Mouse (Mus musculus) layer of hippocampus, adult 6 months (tissue): ENCODE measurements around the gene Rnase4. TPM values are rescaled to one million over a fixed set of nuclear protein-coding genes. Genes with fewer than 3 reads are reported as not detected.

Experiments used
- long read RNA-seq, 2 experiments: library from polyadenylated mRNA; unstranded; transcript quantifications; one replicate each; pipeline ENCODE4 v2.0.0; 2019 to 2020
- polyA plus RNA-seq: library from polyadenylated mRNA; unstranded; fragments of <200 nt; fragmentation: Nextera tagmentation; gene quantifications from 2 replicates; pipeline ENCODE4 v1.2.3, GENCODE M21; 2021

Gene Rnase4
- polyA plus RNA-seq: 17.8 and 18.4 TPM in 2 replicates
- long read RNA-seq, experiment 1, transcript Rnase4-201 (2 exons, 1,518 nt): major isoform, 18 of 21 reads
- long read RNA-seq, experiment 1, partial matches to known transcripts: 2 of 21 reads
- long read RNA-seq, experiment 1, other reads (novel, unspliced or antisense): 0 of 21 reads
- long read RNA-seq, experiment 2, transcript Rnase4-201 (2 exons, 1,518 nt): major isoform, 29 of 32 reads
- long read RNA-seq, experiment 2, partial matches to known transcripts: 0 of 32 reads
- long read RNA-seq, experiment 2, other reads (novel, unspliced or antisense): 1 of 32 reads

DNA sequence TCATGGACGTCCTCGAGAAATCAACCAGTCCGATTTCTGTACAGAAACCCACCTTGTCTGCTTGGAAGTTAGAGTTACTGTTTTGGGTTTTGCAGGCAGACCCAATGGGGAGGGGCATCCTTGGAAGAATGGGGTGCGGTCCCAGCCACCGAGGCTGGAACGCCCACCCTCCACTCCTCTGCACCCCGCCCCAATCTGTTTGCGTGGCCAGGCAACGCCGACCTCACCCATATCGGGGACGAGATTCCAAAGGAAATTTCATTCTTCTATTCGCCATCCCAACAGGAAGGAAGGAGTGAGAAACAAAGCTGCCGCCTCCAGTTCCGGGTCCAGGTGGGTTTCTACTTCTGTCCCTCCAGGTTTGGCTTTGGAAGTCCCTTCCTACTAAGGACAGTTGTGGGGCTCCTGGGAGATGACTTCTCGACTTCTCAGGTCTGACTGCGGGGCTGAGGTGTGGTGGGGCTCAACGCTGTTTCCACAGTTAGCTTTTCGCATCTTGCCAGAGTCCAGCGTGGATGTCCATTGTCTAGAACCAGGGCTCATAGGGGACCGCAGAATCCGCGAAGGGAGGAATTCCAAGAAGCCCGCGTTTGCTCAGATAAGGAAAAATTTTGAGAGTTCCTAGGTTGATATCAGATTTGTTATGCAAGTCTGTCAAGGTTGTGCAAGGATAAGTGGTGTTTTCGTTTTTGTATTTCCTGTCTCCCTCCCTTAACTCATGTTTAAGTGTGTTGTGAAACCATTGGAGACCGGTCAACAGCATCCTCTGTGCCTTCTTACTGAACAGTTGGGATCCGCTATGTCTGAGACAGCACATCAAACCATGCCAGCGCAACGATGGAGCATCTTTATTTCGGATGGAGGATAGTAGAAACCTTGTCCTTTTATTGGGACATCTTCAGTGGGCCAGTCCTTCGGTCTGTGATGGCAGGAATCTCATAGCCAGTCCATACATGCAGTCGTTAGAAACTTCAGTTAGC, at the start of gene Rnase4, which contains the start of gene Ang:
Gene Rnase4, plus strand, starts transcription at position 157 of the 980 bp plus-strand sequence.
Gene Ang, plus strand, starts transcription at position 230 of the 980 bp plus-strand sequence.

DNA sequence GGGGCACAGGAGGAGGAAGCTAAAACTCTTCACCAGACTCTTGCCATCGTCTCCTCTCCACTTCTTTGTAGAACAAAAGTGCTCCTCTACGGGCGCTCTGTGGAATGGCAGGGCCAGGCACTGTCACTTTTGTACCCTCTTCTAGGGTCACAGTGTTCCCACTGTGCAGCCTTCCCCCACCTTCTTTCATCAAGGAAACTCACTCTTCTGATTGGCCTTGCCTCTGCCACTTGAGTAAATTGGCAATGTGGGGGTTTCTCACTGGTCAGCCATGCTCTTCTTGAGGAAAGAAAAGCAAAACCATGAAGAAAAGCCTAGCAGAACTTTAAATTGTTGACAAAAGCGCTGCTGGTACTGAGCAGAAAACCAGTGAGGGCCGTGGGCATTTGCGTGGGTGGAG, 49.1 kb upstream of the Rnase4 start, which contains the start of gene Rnase9:
Gene Rnase9, minus strand, starts transcription at position 101 of the 400 bp plus-strand sequence.

DNA sequence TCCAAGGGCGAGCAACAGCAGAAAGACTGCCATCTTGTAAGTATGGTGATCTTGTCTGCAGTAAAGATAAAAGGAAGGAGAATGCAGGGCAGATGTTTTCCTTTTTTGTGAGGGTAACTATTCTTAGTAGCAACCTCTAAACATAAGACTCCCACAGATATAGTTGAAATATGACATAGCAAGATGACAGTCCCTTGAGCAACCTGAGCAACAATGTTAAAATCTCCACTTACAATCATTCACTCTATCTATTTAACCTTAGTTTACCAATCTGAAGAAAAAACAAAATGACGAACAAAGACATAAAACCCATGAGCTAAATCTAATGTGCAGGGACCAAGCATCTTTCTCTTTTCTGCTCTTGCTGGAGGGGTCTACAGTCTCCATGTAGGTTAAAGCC, 40.8 kb upstream of the Rnase4 start, which contains the start of gene Rnase11:
Gene Rnase11, minus strand, starts transcription at position 101 of the 400 bp plus-strand sequence.

DNA sequence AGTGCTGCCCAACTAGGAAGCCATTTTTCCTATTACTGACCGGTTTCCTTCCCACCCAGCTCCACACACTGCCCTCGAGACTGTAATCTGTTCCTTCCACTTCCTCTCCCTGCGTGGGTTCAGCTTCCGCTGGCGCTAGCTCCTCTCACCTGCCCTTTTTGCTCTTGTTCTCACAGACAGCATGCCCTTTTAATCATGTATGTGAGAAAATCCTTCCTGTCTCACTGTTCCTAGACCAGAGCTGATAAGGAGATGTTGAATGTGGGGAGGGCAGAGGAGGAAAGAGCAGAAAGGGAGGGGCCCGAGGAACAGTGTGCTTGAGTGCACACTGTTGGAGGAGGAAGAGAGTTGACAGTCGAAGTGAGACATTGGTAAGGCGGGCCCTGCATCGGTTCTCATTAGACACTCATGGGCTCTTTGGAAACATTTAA, 33.5 kb upstream of the Rnase4 start, which contains the start of gene Rnase12:
Gene Rnase12, minus strand, starts transcription at position 261 of the 431 bp plus-strand sequence.

DNA sequence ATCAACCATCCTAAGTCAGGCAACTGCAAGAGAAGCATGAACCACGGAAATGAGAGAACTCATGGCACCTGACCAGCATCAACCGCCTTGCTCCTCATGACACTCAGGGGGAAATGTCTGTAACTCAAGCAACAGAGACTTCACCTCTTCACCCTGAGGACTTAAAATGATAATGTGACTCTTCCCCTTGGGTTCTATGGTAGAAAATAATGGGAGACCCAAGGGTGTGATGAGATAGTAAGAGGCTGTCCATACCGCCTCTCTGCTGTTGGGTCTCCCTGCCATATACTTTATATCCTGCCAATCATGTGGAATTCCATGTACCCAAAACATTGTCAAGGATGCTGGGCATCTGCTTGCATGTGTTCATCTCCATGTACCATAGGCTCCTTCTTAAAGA, 16.5 kb upstream of the Rnase4 start, which contains the start of gene Olfr750:
Gene Olfr750, minus strand, starts transcription at position 101 of the 400 bp plus-strand sequence.

DNA sequence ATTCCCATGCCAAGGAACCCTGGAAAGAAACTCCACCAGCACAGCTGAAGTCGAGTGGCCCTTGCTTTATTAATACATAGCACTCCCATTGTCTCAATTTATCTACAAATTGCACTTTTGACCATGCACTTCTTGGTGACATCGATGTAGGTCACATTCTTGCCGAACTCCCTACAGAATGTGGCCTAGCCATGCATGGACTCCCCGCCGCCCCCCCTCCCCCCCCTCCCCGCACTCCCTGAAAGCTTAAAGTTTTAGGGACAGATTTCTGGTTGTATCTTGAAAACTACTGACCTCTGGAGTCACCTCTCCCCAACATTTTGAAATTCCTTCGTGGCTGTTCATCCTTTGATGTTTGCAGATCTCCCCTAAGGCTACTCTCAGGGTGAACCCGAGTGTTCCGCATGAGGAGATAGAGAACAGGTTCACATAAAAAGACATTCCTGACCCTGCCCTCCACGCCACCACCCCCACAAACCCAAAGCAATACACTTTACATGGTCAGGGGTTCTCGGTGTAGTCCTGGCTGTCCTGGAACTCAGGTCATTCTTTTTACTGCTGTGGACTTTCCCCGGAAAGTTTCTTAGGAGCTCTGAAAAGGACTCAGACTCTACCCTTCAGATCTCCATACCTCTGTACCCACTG, 23.2 kb downstream of the Rnase4 start, which contains the start of gene Eddm3b:
Gene Eddm3b, plus strand, starts transcription at position 511 of the 645 bp plus-strand sequence.

DNA sequence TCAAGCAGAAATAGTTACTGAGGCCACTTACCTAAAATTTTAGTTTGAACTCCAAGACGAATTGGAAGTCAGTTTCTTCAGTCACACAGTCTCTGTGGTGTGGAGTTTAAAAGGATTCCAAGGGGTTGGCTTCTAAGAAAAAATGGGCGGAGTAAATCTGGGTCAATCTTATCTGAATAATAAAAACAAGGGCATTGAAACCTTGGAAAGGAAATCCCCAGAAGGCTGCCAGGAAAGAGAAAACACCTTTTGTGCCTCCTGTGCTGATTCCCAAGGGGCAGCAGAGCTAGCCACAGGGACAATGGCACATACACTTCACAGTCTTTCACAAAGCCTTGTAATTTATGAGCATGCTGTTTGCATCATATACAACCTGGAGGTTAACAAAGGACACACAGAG, 55.8 kb downstream of the Rnase4 start, which contains the start of gene Rnase1:
Gene Rnase1, minus strand, starts transcription at position 101 of the 400 bp plus-strand sequence.

Other genes starting within 250 kb of the Rnase4 start
- 1.2 and 2.4 TPM in 2 replicates for gene Tep1, start 220.5 kb upstream of the Rnase4 start, polyA plus RNA-seq
- gene Klhl33, start 193.6 kb upstream of the Rnase4 start, polyA plus RNA-seq: 0.19 and 0.49 TPM in 2 replicates
- 75.5 and 79.0 TPM in 2 replicates for gene Osgep, start 166.2 kb upstream of the Rnase4 start, polyA plus RNA-seq
- 86.9 and 97.4 TPM in 2 replicates for gene Apex1, start 166.1 kb upstream of the Rnase4 start, polyA plus RNA-seq
- gene Pip4p1, start 160.2 kb upstream of the Rnase4 start, polyA plus RNA-seq: 65.9 and 75.6 TPM in 2 replicates
- 9.8 and 10.9 TPM in 2 replicates for gene Pnp, start 160.0 kb upstream of the Rnase4 start, polyA plus RNA-seq
- gene Gm49342, start 146.6 kb upstream of the Rnase4 start, polyA plus RNA-seq: not detected in 2 replicates
- gene Pnp2, start 135.1 kb upstream of the Rnase4 start, polyA plus RNA-seq: 1.2 and 2.4 TPM in 2 replicates
- gene Rnase10, start 83.3 kb upstream of the Rnase4 start, polyA plus RNA-seq: 0.11 and 0.23 TPM in 2 replicates
- not detected in 2 replicates for gene Rnase9, start 49.2 kb upstream of the Rnase4 start, polyA plus RNA-seq
- gene Rnase11, start 40.9 kb upstream of the Rnase4 start, polyA plus RNA-seq: not detected in 2 replicates
- gene Rnase12, start 33.4 kb upstream of the Rnase4 start, polyA plus RNA-seq: 0.23 TPM in 1 of 2 replicates, not detected in the other
- gene Olfr750, start 16.6 kb upstream of the Rnase4 start, polyA plus RNA-seq: not detected in 2 replicates
- gene Ang, start 73 bp downstream of the Rnase4 start, polyA plus RNA-seq: 4.1 and 4.4 TPM in 2 replicates
- gene Eddm3b, start 23.3 kb downstream of the Rnase4 start, polyA plus RNA-seq: not detected in 2 replicates
- 0.39 and 1.0 TPM in 2 replicates for gene Rnase6, start 32.8 kb downstream of the Rnase4 start, polyA plus RNA-seq
- gene Rnase1, start 55.7 kb downstream of the Rnase4 start, polyA plus RNA-seq: 2.7 and 2.9 TPM in 2 replicates
- not detected in 2 replicates for gene Rnase2b, start 71.2 kb downstream of the Rnase4 start, polyA plus RNA-seq
- not detected in 2 replicates for gene Ang2, start 108.1 kb downstream of the Rnase4 start, polyA plus RNA-seq
- gene Ear14, start 112.3 kb downstream of the Rnase4 start, polyA plus RNA-seq: not detected in 2 replicates
- gene Rnase2a, start 165.0 kb downstream of the Rnase4 start, polyA plus RNA-seq: not detected in 2 replicates